Mouse (Mus musculus): ENCODE results near the gene Olfr1105.

Olfr1105 gene

DNA sequence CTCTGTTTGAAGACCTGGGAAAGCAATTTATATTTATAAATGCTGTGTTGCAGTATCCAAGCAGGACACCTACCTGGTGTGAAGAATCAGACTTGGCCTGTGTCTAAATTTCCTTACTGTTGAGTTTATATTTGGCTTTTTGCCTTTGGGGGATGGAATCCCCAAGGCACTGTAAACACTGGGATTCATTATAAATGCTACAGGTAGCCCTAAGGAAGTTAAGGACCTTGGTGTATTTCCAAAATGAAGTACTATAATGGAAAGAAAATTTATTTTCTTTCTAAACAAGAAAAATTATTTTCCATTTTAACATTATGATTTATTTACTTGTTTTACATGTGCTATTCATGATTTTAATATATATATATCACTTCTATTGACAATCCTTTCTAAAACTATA lies at the start of gene Olfr1105:
Olfr1105 (minus strand) TSS at position 101 of the 400 bp plus-strand sequence.
- DNase-seq, result no peak

DNA sequence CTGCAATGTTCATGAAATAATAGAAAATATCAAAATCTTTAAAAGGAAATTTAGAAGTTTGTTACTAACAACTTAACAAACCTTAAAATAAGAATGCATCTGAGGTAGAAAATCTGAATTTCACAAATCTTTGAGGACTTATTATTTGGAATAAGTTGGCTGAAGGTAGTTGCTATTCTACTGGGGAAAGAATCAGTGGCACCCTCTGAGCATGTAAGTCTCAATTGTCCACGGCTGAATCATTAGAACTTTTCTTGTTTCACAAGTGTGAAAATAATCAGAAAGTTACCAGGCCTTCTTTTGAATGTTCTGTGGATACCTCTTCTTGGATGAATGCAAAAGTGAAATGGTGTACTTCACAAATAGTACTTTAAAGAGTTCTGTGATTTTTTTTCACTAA lies 39.4 kb upstream of the Olfr1105 start, which contains the start of gene Olfr1107:
Olfr1107 (minus strand) TSS at position 101 of the 400 bp plus-strand sequence.
- no peak for DNase-seq

- no peak for DNase-seq
Measured at GRCm38 (mm10) chr2:87052173-87052572, 15.8 kb upstream of the Olfr1105 start, which contains the start of gene Olfr1106. TSS of gene Olfr1106 (minus strand) at chr2:87052273.

DNA sequence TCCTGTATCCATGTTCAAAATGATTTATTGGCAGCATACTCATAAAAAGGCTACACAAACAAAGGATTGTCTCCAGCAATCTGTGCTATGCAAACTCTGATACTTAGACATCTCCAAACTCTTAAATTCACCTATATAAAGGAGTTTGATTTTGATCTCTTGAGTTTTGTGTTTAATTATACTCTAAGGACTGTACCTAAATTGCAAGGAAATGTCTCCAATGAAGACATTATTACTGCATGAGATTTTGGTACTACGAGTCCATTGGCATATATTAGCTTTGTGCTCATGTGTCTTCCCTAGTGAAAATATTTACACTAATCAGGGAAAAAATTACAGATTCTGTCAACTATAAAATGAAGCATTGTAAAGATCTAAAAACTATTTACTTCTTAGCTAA lies 9.4 kb downstream of the Olfr1105 start, which contains the start of gene Olfr1104:
Olfr1104 (minus strand) TSS at position 101 of the 400 bp plus-strand sequence.
- DNase-seq, result no peak

- no peak for DNase-seq
Measured at GRCm38 (mm10) chr2:86998098-86998497, 38.2 kb downstream of the Olfr1105 start, which contains the start of gene Olfr1102. TSS of gene Olfr1102 (plus strand) at chr2:86998398.

GRCm38 (mm10) chr2:86991121-86991520 lies 45.2 kb downstream of the Olfr1105 start, which contains the start of gene Olfr1101:
TSS of gene Olfr1101 (minus strand) at chr2:86991221.
- DNase-seq, result no peak
